Mouse (Mus musculus): ENCODE results near the gene C1ql1. TPM values are rescaled to one million over a fixed set of nuclear protein-coding genes. Genes with fewer than 3 reads are reported as not detected.

The C1ql1 gene
- total RNA-seq, 2 experiments from 2014 or later = 0.17 TPM; not detected in 1

DNA sequence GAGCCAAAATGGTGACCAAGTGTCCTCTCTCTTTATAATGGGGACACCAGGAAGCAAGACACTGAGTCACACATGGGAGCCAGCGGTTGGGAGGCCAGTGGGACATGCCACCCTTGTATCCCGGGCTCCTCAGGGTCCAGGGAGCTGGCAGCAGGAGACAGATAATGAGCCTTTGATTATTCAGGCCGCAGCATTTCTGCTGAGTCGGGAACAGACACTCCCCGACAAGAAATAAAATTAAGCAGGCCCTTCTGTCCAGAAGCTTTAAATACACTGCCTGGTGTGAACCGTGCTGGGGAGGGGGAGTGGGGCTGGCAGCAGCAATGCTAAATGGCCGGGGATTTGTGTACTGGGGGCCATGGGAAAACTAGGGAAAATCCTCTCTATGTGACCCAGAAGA, 35.1 kb downstream of the C1ql1 start:
- DNase-seq = no peak
- intact Hi-C loops (cut with DNase I) = no loop called here

- DNase-seq = peak in 1 of 2 experiments; percentile 6
- intact Hi-C loops (cut with DNase I) = no loop called here
These were observed 42.8 kb downstream of the C1ql1 start for GRCm38 (mm10) chr11:102903654-102904053.

DNA sequence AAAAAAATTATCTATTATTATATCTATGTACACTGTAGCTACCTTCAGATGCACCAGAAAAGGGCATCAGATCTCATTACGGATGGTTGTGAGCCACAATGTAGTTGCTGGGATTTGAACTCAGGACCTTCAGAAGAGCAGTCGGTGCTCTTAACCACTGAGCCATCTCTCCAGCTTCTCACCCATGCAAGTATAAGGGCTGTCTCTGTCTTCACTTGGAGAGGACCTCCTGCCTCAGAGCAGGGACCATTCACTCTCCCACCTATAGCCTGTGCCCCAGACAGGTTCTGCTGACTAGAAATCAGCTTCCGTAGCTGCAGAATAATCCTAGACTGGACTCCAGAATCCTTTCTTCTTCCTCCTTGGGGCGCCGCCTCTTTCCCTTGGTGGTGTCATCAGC, 44.4 kb downstream of the C1ql1 start:
- intact Hi-C loops (cut with DNase I) = no loop called here
- no peak for DNase-seq

- no peak for DNase-seq
- intact Hi-C loops (cut with DNase I) = no loop called here
These were observed 45.3 kb downstream of the C1ql1 start for GRCm38 (mm10) chr11:102901199-102901598.

- intact Hi-C loops (cut with DNase I) = no loop called here
- peak; percentile 55 to 74 for DNase-seq
These were observed 45.7 kb downstream of the C1ql1 start, which contains the start of gene Gfap for GRCm38 (mm10) chr11:102900763-102901162. TSS of gene Gfap (minus strand) at chr11:102900912.

DNA sequence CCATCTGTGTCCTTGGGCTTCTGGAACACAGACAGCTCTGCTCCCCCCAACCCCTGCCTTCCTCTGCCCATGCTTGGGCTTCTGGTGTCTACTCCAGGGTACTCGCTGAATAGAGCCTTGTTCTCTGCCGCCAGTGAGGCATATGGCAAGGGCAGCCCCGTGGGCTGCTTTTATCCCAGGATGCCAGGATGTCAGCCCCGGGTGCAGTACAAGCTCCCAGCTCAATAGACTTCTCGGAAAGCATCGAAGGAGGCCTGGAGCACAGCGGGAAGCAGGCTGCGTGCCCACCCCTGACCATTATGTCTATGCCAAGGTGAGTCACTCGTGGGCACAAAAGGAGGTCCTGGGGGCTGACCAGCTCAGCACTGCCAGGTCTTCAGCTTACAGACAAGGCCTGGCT, 48.1 kb downstream of the C1ql1 start:
- no peak for DNase-seq
- intact Hi-C loops (cut with DNase I) = loop anchor here (5.0 kb wide), 1 partner anchor 154 kb away; no protein-coding TSS in a partner anchor

- intact Hi-C loops (cut with DNase I) = loop anchor here (5.0 kb wide), 1 partner anchor 156 kb away; no protein-coding TSS in a partner anchor
- DNase-seq = no peak
These were observed 49.8 kb downstream of the C1ql1 start for GRCm38 (mm10) chr11:102896641-102897040.

GRCm38 (mm10) chr11:102895779-102896178, 50.7 kb downstream of the C1ql1 start:
- DNase-seq = no peak
- intact Hi-C loops (cut with DNase I) = loop anchor here (5.0 kb wide), 1 partner anchor 157 kb away; no protein-coding TSS in a partner anchor

DNA sequence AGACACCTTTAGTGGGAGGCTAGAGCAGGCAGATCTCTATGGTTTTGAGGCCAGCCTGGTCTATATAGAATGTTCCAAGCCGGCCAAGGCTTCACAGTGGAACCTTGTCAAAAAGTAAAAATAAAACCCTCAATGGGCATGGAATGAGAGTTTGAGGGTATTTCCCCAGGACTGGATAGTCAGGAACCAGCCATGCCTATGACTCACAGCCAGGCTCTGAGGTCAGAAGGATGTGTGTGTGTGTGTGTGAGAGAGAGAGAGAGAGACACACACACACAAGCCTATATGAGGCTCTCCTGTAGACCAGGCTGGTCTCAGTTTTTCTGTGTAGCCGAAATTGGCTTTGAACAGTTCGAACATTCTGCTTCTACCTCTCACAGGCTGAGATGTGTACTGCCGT, 51.8 kb downstream of the C1ql1 start:
- no peak for DNase-seq
- intact Hi-C loops (cut with DNase I) = loop anchor here (5.0 kb wide), 1 partner anchor 158 kb away; no protein-coding TSS in a partner anchor

DNA sequence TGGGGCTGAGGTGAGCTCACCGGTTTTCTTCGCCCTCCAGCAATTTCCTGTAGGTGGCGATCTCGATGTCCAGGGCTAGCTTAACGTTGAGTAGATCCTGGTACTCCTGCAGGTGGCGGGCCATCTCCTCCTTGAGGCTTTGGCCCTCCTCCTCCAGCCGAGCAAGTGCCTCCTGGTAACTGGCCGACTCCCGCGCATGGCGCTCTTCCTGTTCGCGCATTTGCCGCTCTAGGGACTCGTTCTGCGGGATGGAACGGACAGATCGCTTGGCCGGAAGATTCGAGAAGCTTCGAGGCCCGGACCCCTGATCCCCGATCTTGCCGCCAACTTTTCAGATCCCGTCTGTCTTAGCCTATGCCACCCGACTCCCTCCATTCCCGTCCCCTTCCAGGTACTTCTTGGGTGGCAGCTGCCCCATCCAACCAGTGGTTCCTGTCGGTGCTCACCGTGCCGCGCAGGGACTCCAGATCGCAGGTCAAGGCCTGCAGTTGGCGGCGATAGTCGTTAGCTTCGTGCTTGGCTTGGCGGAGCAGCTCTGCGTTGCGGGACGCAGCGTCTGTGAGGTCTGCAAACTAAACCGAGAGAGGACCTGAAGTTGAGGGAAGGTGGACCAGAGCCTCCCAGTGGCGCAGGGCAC, 53.4 kb downstream of the C1ql1 start:
- peak; percentile 43 to 44 for DNase-seq
- intact Hi-C loops (cut with DNase I) = no loop called here

DNA sequence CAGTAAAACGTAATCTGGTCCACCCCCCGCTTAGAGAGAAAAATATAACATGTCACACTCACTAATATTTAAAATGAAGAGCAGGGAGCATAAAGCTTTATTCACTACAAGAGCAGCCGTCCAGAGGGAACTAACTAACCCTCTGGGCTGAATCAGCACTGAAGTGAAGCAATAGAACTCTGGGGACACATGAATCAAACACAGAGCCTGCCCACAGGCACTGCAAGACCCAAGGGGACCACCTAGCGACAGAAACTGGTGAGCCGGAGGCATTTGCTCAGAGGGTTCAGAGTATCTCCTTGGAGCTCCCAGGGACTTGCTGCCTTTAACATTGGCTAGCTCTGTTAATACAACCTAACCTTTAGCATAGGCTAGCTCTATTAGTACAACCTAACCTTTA, 56.4 kb downstream of the C1ql1 start:
- intact Hi-C loops (cut with DNase I) = no loop called here
- no peak for DNase-seq

Other genes with a start within 250 kb of the C1ql1 start
- gene Ccdc43, start 248.9 kb downstream of the C1ql1 start, total RNA-seq (2021) = 10 to 100 TPM; 67.5 to 70.1 TPM
- under 1 TPM; 0.32 to 0.79 TPM for gene Adam11, start 185.2 kb downstream of the C1ql1 start, total RNA-seq (2021)
- 1 to 10 TPM; 4.6 to 5.8 TPM for gene Gjc1, start 127.0 kb downstream of the C1ql1 start, total RNA-seq (2021)
- 1 to 10 TPM; 3.5 to 6.1 TPM for gene Higd1b, start 110.8 kb downstream of the C1ql1 start, total RNA-seq (2021)
- 10 to 100 TPM; 20.7 to 28.5 TPM for gene Eftud2, start 65.7 kb downstream of the C1ql1 start, total RNA-seq (2021)
- not detected for gene Ccdc103, start 65.5 kb downstream of the C1ql1 start, total RNA-seq (2021)
- gene Fam187a, start 61.5 kb downstream of the C1ql1 start, total RNA-seq (2021) = not detected
- gene Gfap, start 45.8 kb downstream of the C1ql1 start, total RNA-seq (2021) = not detected
- under 1 TPM; 0.17 to 0.46 TPM for gene Kif18b, start 21.6 kb downstream of the C1ql1 start, total RNA-seq (2021)
- 10 to 100 TPM; 44.6 to 47.2 TPM for gene Nmt1, start 81.5 kb upstream of the C1ql1 start, total RNA-seq (2021)
- gene Dcakd, start 81.6 kb upstream of the C1ql1 start, total RNA-seq (2021) = 10 to 100 TPM; 16.2 to 19.8 TPM
- 1 to 10 TPM; 3.8 to 4.0 TPM for gene Plcd3, start 155.0 kb upstream of the C1ql1 start, total RNA-seq (2021)
- gene Acbd4, start 155.0 kb upstream of the C1ql1 start, total RNA-seq (2021) = 10 to 100 TPM; 26.8 to 31.1 TPM
- gene Hexim1, start 169.5 kb upstream of the C1ql1 start, total RNA-seq (2021) = 10 to 100 TPM; 14.7 to 17.0 TPM
- 1 to 10 TPM; 2.1 to 2.9 TPM for gene Hexim2, start 185.7 kb upstream of the C1ql1 start, total RNA-seq (2021)
- gene Fmnl1, start 224.4 kb upstream of the C1ql1 start, total RNA-seq (2021) = 1 to 10 TPM; 3.6 to 5.6 TPM

All from gastrocnemius, postnatal 36 days (tissue).